Mouse (Mus musculus): ENCODE results near the gene Gm20388. TPM values are rescaled to one million over a fixed set of nuclear protein-coding genes. Genes with fewer than 3 reads are reported as not detected.

Gene Gm20388
- polyA plus RNA-seq, 1 experiment from 2014 or later: not detected

DNA sequence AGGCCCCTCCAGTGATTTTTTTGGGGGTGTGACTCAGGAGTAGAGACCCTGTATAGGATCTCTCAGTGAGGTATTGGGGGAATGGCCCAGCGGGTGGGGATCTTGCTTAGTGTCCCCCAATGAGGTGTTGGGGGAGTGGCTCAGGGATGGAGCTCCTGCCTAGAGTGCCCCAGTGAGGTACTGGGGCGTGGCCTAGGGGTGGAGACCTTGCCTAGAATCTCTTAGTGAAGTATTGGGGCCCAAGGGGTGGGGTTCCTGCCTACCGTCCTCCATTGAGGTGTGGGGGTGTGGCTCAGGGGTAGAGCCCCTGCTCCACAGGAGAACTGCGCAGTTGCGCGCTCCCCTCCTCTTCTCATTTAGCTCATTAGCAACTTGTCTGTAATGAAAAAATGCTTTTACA lies 912.7 kb downstream of the Gm20388 start:
- Histone ChIP-seq H3K4me1 (ENCODE audit: control insufficient read depth, insufficient read depth, low read length) (no peaks in the 10 kb centered on the region), H3K36me3 (ENCODE audit: control insufficient read depth, insufficient read depth, low read length) (no peaks in the 10 kb centered on the region), H3K4me3 (ENCODE audit: low read length) (no peak overlapping the region), H3K9ac (ENCODE audit: low read depth, low read length) (no peak overlapping the region), H3K9me3 (ENCODE audit: control insufficient read depth, low read length) (peaks cover 5% of the 10 kb centered on the region; the same call in 1 of the 2 replicates), H3K4me2 (replicated peaks; ENCODE audit: low read depth, low read length) (no peak overlapping the region), H3K27me3 (ENCODE audit: control insufficient read depth, insufficient read depth, low read length) (peaks cover 20% of the 10 kb centered on the region), H3K27ac (ENCODE audit: low read depth, low read length) (no peak overlapping the region)
- no peak for ATAC-seq (ENCODE audit: low FRiP score, low TSS enrichment)
- WGBS: 52% methylated on average over 6 of the region's 6 CpGs

GRCm38 (mm10) chr8:120823887-120824286 lies 913.2 kb downstream of the Gm20388 start:
- no peak overlapping the region for H3K27ac ChIP-seq (ENCODE audit: low read depth, low read length)
- H3K4me2 ChIP-seq (replicated peaks; ENCODE audit: low read depth, low read length): no peak overlapping the region
- no peak overlapping the region for H3K4me3 ChIP-seq (ENCODE audit: low read length)
- ATAC-seq (ENCODE audit: low FRiP score, low TSS enrichment): no peak
- H3K36me3 ChIP-seq (ENCODE audit: control insufficient read depth, insufficient read depth, low read length): no peaks in the 10 kb centered on the region
- H3K4me1 ChIP-seq (ENCODE audit: control insufficient read depth, insufficient read depth, low read length): no peaks in the 10 kb centered on the region
- peaks cover 23% of the 10 kb centered on the region for H3K27me3 ChIP-seq (ENCODE audit: control insufficient read depth, insufficient read depth, low read length)
- WGBS: 66% methylated on average over 8 of the region's 8 CpGs
- no peak overlapping the region for H3K9ac ChIP-seq (ENCODE audit: low read depth, low read length)
- H3K9me3 ChIP-seq (ENCODE audit: control insufficient read depth, low read length): peaks cover 5% of the 10 kb centered on the region; the same call in 1 of the 2 replicates

GRCm38 (mm10) chr8:120824638-120825037 lies 914.0 kb downstream of the Gm20388 start:
- Histone ChIP-seq H3K9me3 (ENCODE audit: control insufficient read depth, low read length) (peaks cover 5% of the 10 kb centered on the region; the same call in 1 of the 2 replicates), H3K36me3 (ENCODE audit: control insufficient read depth, insufficient read depth, low read length) (no peaks in the 10 kb centered on the region), H3K27me3 (ENCODE audit: control insufficient read depth, insufficient read depth, low read length) (peaks cover 31% of the 10 kb centered on the region), H3K4me3 (ENCODE audit: low read length) (no peak overlapping the region), H3K27ac (ENCODE audit: low read depth, low read length) (no peak overlapping the region), H3K4me1 (ENCODE audit: control insufficient read depth, insufficient read depth, low read length) (no peaks in the 10 kb centered on the region), H3K9ac (ENCODE audit: low read depth, low read length) (no peak overlapping the region), H3K4me2 (replicated peaks; ENCODE audit: low read depth, low read length) (no peak overlapping the region)
- no peak for ATAC-seq (ENCODE audit: low FRiP score, low TSS enrichment)
- 47% methylated on average over 7 of the region's 7 CpGs for WGBS

DNA sequence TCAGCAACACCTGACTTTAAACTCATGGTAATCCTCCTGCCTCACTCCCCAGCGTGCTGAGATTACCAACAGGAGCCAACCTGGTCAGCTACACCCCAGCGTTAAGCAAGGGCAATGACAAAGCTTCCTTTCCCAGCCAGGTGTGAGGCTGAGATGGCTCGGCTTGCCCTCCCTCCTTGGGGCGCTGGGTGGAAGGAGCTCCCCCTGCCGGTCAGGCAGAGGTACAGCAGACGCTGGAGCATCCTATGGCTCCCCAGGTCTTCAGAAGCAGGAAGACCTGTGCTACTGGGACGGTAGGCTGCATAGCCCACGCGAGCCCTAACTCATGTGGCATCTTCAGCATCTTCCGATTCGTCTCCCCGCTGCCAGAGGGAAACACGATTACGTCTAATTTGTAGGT lies 917.6 kb downstream of the Gm20388 start:
- no peak for ATAC-seq (ENCODE audit: low FRiP score, low TSS enrichment)
- H3K4me2 ChIP-seq (replicated peaks; ENCODE audit: low read depth, low read length): no peak overlapping the region
- H3K36me3 ChIP-seq (ENCODE audit: control insufficient read depth, insufficient read depth, low read length): no peaks in the 10 kb centered on the region
- 16% methylated on average over 14 of the region's 14 CpGs for WGBS
- no peak overlapping the region for H3K9ac ChIP-seq (ENCODE audit: low read depth, low read length)
- H3K9me3 ChIP-seq (ENCODE audit: control insufficient read depth, low read length): peaks cover 5% of the 10 kb centered on the region; the same call in 1 of the 2 replicates
- no peak overlapping the region for H3K4me3 ChIP-seq (ENCODE audit: low read length)
- H3K27ac ChIP-seq (ENCODE audit: low read depth, low read length): no peak overlapping the region
- H3K27me3 ChIP-seq (ENCODE audit: control insufficient read depth, insufficient read depth, low read length): peaks cover 28% of the 10 kb centered on the region
- H3K4me1 ChIP-seq (ENCODE audit: control insufficient read depth, insufficient read depth, low read length): peaks cover 10% of the 10 kb centered on the region; the same call in 1 of the 2 replicates

GRCm38 (mm10) chr8:120830661-120831060 lies 920.0 kb downstream of the Gm20388 start:
- H3K4me2 ChIP-seq (replicated peaks; ENCODE audit: low read depth, low read length): no peak overlapping the region

DNA sequence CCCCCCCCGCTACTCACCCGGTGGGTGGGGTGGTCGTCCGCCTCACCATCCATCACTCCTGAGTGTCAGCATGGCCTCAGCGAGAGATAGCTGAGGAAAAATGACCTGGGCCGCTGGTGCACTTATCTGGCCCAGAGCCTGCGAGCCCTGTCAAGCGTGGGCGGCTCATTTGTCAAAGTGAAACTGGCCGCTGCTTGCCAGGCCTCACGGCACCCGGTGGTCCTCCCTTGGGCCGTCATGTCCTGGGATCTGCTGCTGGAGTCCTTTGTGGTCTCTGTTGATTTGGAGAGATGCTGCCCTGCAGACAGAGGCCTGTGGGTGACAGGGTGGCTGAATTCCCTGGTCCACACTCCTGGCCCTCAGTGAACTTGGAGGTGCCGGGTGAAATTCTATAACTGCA lies 921.4 kb downstream of the Gm20388 start:
- Histone ChIP-seq H3K9ac (ENCODE audit: low read depth, low read length) (0 out of 2 replicates have a peak overlapping the region, but pooled peaks have one; percentile 2), H3K36me3 (ENCODE audit: control insufficient read depth, insufficient read depth, low read length) (no peaks in the 10 kb centered on the region), H3K27me3 (ENCODE audit: control insufficient read depth, insufficient read depth, low read length) (peaks cover 42% of the 10 kb centered on the region), H3K27ac (ENCODE audit: low read depth, low read length) (no peak overlapping the region), H3K4me2 (replicated peaks; ENCODE audit: low read depth, low read length) (peak overlapping the region; percentile 22; the same call in 1 of the 2 replicates), H3K9me3 (ENCODE audit: control insufficient read depth, low read length) (no peaks in the 10 kb centered on the region), H3K4me1 (ENCODE audit: control insufficient read depth, insufficient read depth, low read length) (peaks cover 10% of the 10 kb centered on the region; the same call in 1 of the 2 replicates), H3K4me3 (ENCODE audit: low read length) (no peak overlapping the region)
- ATAC-seq (ENCODE audit: low FRiP score, low TSS enrichment): peak; percentile 50
- WGBS: 3% methylated on average over 13 of the region's 14 CpGs

More at GRCm38 (mm10) chr8:120830661-120831060, 920.0 kb downstream of the Gm20388 start:
- H3K4me3 ChIP-seq (ENCODE audit: low read length): no peak overlapping the region
- ATAC-seq (ENCODE audit: low FRiP score, low TSS enrichment): no peak
- H3K4me1 ChIP-seq (ENCODE audit: control insufficient read depth, insufficient read depth, low read length): peaks cover 10% of the 10 kb centered on the region; the same call in 1 of the 2 replicates
- H3K9me3 ChIP-seq (ENCODE audit: control insufficient read depth, low read length): no peaks in the 10 kb centered on the region
- no peaks in the 10 kb centered on the region for H3K36me3 ChIP-seq (ENCODE audit: control insufficient read depth, insufficient read depth, low read length)
- peaks cover 32% of the 10 kb centered on the region for H3K27me3 ChIP-seq (ENCODE audit: control insufficient read depth, insufficient read depth, low read length)
- H3K9ac ChIP-seq (ENCODE audit: low read depth, low read length): no peak overlapping the region
- H3K27ac ChIP-seq (ENCODE audit: low read depth, low read length): no peak overlapping the region
- 81% methylated on average over 12 of the region's 12 CpGs for WGBS

GRCm38 (mm10) chr8:120833196-120833595 lies 922.6 kb downstream of the Gm20388 start:
- H3K4me1 ChIP-seq (ENCODE audit: control insufficient read depth, insufficient read depth, low read length): peaks cover 10% of the 10 kb centered on the region; the same call in 1 of the 2 replicates
- H3K36me3 ChIP-seq (ENCODE audit: control insufficient read depth, insufficient read depth, low read length): no peaks in the 10 kb centered on the region
- no peaks in the 10 kb centered on the region for H3K9me3 ChIP-seq (ENCODE audit: control insufficient read depth, low read length)
- no peak overlapping the region for H3K4me2 ChIP-seq (replicated peaks; ENCODE audit: low read depth, low read length)
- H3K27me3 ChIP-seq (ENCODE audit: control insufficient read depth, insufficient read depth, low read length): peaks cover 44% of the 10 kb centered on the region
- ATAC-seq (ENCODE audit: low FRiP score, low TSS enrichment): no peak
- H3K9ac ChIP-seq (ENCODE audit: low read depth, low read length): no peak overlapping the region
- H3K4me3 ChIP-seq (ENCODE audit: low read length): no peak overlapping the region
- 34% methylated on average over 4 of the region's 4 CpGs for WGBS
- no peak overlapping the region for H3K27ac ChIP-seq (ENCODE audit: low read depth, low read length)

- Histone ChIP-seq H3K4me1 (ENCODE audit: control insufficient read depth, insufficient read depth, low read length) (no peaks in the 10 kb centered on the region), H3K4me3 (ENCODE audit: low read length) (no peak overlapping the region), H3K9ac (ENCODE audit: low read depth, low read length) (no peak overlapping the region), H3K27me3 (ENCODE audit: control insufficient read depth, insufficient read depth, low read length) (peaks cover 22% of the 10 kb centered on the region), H3K27ac (ENCODE audit: low read depth, low read length) (no peak overlapping the region), H3K9me3 (ENCODE audit: control insufficient read depth, low read length) (no peaks in the 10 kb centered on the region), H3K36me3 (ENCODE audit: control insufficient read depth, insufficient read depth, low read length) (no peaks in the 10 kb centered on the region), H3K4me2 (replicated peaks; ENCODE audit: low read depth, low read length) (no peak overlapping the region)
- ATAC-seq (ENCODE audit: low FRiP score, low TSS enrichment): no peak
- 67% methylated on average over 14 of the region's 14 CpGs for WGBS
Measured at GRCm38 (mm10) chr8:120839031-120839430, 928.4 kb downstream of the Gm20388 start.

GRCm38 (mm10) chr8:120843084-120843483 lies 932.4 kb downstream of the Gm20388 start:
- Histone ChIP-seq H3K4me1 (ENCODE audit: control insufficient read depth, insufficient read depth, low read length) (peaks cover 9% of the 10 kb centered on the region; the same call in 1 of the 2 replicates), H3K27ac (ENCODE audit: low read depth, low read length) (no peak overlapping the region), H3K4me3 (ENCODE audit: low read length) (no peak overlapping the region), H3K4me2 (replicated peaks; ENCODE audit: low read depth, low read length) (no peak overlapping the region), H3K9me3 (ENCODE audit: control insufficient read depth, low read length) (no peaks in the 10 kb centered on the region), H3K36me3 (ENCODE audit: control insufficient read depth, insufficient read depth, low read length) (no peaks in the 10 kb centered on the region), H3K27me3 (ENCODE audit: control insufficient read depth, insufficient read depth, low read length) (peaks cover 10% of the 10 kb centered on the region; the same call in 1 of the 2 replicates), H3K9ac (ENCODE audit: low read depth, low read length) (no peak overlapping the region)
- 68% methylated on average over 7 of the region's 7 CpGs for WGBS
- no peak for ATAC-seq (ENCODE audit: low FRiP score, low TSS enrichment)
